In genomic region chr6:126481257-126481656, GRCm38 (mm10) we compare ENCODE assay signal across 8 mouse cellular contexts. TPM values are rescaled to one million over a fixed set of nuclear protein-coding genes. Genes with fewer than 3 reads are reported as not detected.
A peak's percentile ranks its signal among the peaks of the same experiment; 100 is the strongest.
DNase-seq lines count a peak whose midpoint lies in the region.

No protein-coding gene starts in this region.

- intact Hi-C loops in heart, postnatal 10 days (cut with DNase I): loop anchor here (5.0 kb wide), 1 partner anchor 324 kb away; no protein-coding TSS in a partner anchor

- WGBS in heart, embryonic 10.5 days: 65% methylated on average over 6 of the region's 6 CpGs

- no peaks in the 10 kb centered on the region for H3K36me3 ChIP-seq in heart, embryonic 10.5 days

- H3K4me1 ChIP-seq in heart, embryonic 10.5 days: peaks cover 16% of the 10 kb centered on the region

- peak; percentile 34 for DNase-seq in adrenal gland, postnatal 14 days
- no peak for DNase-seq in adrenal gland, adult 2 months
- peak; percentile 54 for DNase-seq in heart, postnatal 10 days
- DNase-seq in heart, embryonic 10.5 days (ENCODE audit: low spot score): no peak
- DNase-seq in retina, postnatal 1 day: peak; percentile 22
- DNase-seq in retina, embryonic 14.5 days (ENCODE audit: low spot score): no peak
- peak; percentile 28 for DNase-seq in lung, postnatal 14 days
- DNase-seq in spleen, postnatal 14 days (ENCODE audit: low spot score in 2 of 2): no peak

- H3K27me3 ChIP-seq in heart, embryonic 10.5 days (ENCODE audit: insufficient read depth, poor library complexity, severe bottlenecking): no peaks in the 10 kb centered on the region

- no peaks in the 10 kb centered on the region for H3K9me3 ChIP-seq in heart, embryonic 10.5 days

- H3K4me3 ChIP-seq in heart, embryonic 10.5 days: no peak overlapping the region

- no peak overlapping the region for H3K27ac ChIP-seq in heart, embryonic 10.5 days

RNA-seq across cellular contexts. Expression of gene Kcna5, which starts 54.0 kb away (rescaled TPM):
- 7.0 and 9.7 TPM in 2 replicates for total RNA-seq in adrenal gland, postnatal 14 days (2021)
- total RNA-seq in adrenal gland, adult 2 months (2021): 1 to 10 TPM; 2.9 to 3.0 TPM
- polyA plus RNA-seq in adrenal gland, adult 2 months (2012; rRNA removed): 3.5 and 3.8 TPM in 2 replicates
- total RNA-seq in heart, postnatal 10 days (2021): 10 to 100 TPM; 14.3 to 21.5 TPM
- polyA plus RNA-seq in heart, embryonic 10.5 days (2016; fragmentation: Nextera tagmentation; extraction: Ambion mirVana): 9.3 and 12.8 TPM in 2 replicates

Comparison
In these comparisons a context has a peak if more than half of its experiments do, and no peak if none do; other contexts are left out.
1. DNase-seq: peak in adrenal gland, postnatal 14 days (single experiment), heart, postnatal 10 days (2 of 2), retina, postnatal 1 day (single experiment) and lung, postnatal 14 days (single experiment); none in adrenal gland, adult 2 months (single experiment), heart, embryonic 10.5 days (single experiment), retina, embryonic 14.5 days (single experiment) and spleen, postnatal 14 days (0 of 2).